Mouse (Mus musculus) ES-Bruce4 (cell line): ENCODE measurements at regions not wholly inside any gene's neighbourhood (a gene's known extent, or its start where the extent isn't known, plus 50 kb on each side); places are given as distances from the start of the nearest gene placed in this dataset.

Source experiments
- CTCF ChIP-seq: IDR thresholded peaks from one replicate; pipeline ENCODE4 v1.8.1; 2011; ENCODE audit warnings: low read depth, low read length
- POLR2A ChIP-seq: IDR thresholded peaks from one replicate; pipeline ENCODE4 v1.8.1; 2011; ENCODE audit warnings: low read length; ENCODE audit not compliant: insufficient read depth

DNA sequence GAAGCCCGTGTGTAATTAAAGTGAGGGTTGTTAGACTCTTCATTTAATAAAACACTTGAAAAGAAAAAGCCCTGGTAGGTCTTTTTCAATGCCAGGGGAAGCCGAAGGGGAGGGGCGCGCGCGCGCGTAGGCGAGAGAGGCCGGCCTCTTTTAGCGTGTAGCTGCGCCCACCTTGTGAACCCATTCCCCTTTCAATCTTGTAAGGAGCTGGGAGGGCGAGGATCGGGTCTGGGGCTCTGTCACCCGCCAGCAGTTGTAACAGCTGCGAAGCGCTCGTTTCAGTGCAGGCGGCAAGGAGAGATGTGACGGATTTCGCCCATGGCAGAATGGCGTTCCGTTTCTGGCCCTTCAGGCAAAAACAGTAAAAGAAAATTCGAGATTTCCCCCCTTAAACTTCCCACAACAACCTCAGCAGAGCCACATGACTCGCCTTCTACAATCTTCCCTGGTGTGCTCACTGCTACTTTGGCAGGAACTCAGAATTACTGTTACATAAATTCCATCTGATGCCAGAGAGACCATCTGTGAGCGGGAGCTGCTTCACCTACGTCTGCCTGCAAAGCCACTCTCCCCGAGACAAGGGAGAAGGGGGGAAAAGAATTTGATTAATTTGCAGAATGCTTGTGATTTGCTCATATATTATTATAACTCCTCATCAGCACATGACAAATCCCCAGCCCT lies 436.4 kb downstream of the Zfp536 start:
- TF ChIP-seq POLR2A (no peak), CTCF (no peak)
